In the genomic region with DNA sequence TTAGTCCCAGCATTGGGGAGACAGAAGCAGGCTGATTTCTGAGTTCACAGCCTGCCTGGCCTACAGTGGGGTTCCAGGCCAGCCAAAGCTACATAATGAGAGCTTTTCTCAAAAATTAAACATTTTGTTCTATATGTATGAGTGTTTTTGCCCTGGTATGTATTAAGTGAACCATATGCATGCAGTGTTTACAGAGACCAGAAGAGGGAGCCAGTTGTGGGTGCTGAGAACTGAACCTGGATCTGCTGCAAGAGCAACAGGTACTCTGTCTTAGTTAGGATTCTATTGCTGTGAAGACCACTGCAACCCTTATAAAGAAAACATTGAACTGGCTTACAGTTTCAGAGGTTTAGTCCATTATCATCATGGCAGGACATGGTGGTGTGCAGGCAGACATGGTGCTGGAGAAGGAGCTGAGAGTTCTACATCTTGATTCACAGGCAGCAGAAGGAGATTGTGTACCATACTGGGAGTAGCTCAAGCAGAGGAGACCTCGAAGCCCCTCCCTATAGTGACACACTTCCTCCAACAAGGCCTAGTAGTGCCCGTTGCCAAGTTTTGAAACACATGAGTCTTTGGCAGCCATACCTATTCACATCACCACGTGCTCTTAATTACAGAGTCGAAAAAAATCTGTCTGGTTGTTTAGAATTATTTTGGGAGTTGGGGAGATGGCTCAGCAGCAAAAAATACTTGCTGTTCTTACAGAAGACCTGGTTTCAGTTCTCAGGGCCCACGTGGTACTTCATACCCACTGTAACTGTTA, we compare ENCODE assay signal across 9 mouse cellular contexts. TPM values are rescaled to one million over a fixed set of nuclear protein-coding genes. Genes with fewer than 3 reads are reported as not detected.
DNase-seq lines count a peak whose midpoint lies in the region; ATAC-seq and TF ChIP-seq lines count a peak whose summit lies in the region.
"Had no signal": no experiment of that assay in that cellular context is flagged by ENCODE, and none has a peak within 500 bp of the region (broad histone marks: within the 10 kb centered on the region; RNA-seq: fewer than 3 reads in every experiment).

No protein-coding gene starts in this region.

- no peak overlapping the region for H3K27ac ChIP-seq in heart, postnatal 0 days (ENCODE audit: low read depth)
- H3K27ac ChIP-seq in midbrain, embryonic 14.5 days (replicated peaks; ENCODE audit: low read depth, low read length): no peak overlapping the region
- no peak overlapping the region for H3K27ac ChIP-seq in midbrain, embryonic 16.5 days (ENCODE audit: low read length)
- H3K27ac ChIP-seq: embryonic facial prominence, embryonic 12.5 days had no signal

- no peak for ATAC-seq in heart, postnatal 0 days (ENCODE audit: insufficient read depth, low read depth)
- ATAC-seq in midbrain, embryonic 14.5 days (ENCODE audit: low FRiP score, low TSS enrichment): no peak
- ATAC-seq in midbrain, embryonic 16.5 days: no peak

- intact Hi-C loops in heart, postnatal 25 days (cut with DNase I): no loop called here

- peak; percentile 31; the same call in 1 of the 2 replicates for TF ChIP-seq CTCF in heart, postnatal 0 days (IDR thresholded peaks at IDR 0.05; ENCODE audit: low read depth)

- no peaks in the 10 kb centered on the region for H3K9me3 ChIP-seq in heart, postnatal 0 days (replicated peaks; ENCODE audit: control insufficient read depth, low read length)
- H3K9me3 ChIP-seq in midbrain, embryonic 14.5 days (ENCODE audit: control insufficient read depth, low read length): no peaks in the 10 kb centered on the region
- H3K9me3 ChIP-seq in midbrain, embryonic 16.5 days (replicated peaks; ENCODE audit: control insufficient read depth, low read length, poor library complexity, severe bottlenecking): no peaks in the 10 kb centered on the region
- H3K9me3 ChIP-seq: embryonic facial prominence, embryonic 12.5 days had no signal

- H3K4me2 ChIP-seq in heart, postnatal 0 days (ENCODE audit: low read depth, low read length): no peak overlapping the region
- H3K4me2 ChIP-seq in midbrain, embryonic 14.5 days (ENCODE audit: low read length): no peak overlapping the region
- H3K4me2 ChIP-seq in midbrain, embryonic 16.5 days (ENCODE audit: low read length): no peak overlapping the region
- H3K4me2 ChIP-seq: embryonic facial prominence, embryonic 12.5 days had no signal

- TF ChIP-seq EP300 in heart, postnatal 0 days (IDR thresholded peaks at IDR 0.05; ENCODE audit: low read depth): no peak

- no peaks in the 10 kb centered on the region for H3K36me3 ChIP-seq in heart, postnatal 0 days (replicated peaks; ENCODE audit: control insufficient read depth, insufficient read depth, low read length)
- no peaks in the 10 kb centered on the region for H3K36me3 ChIP-seq in midbrain, embryonic 14.5 days (ENCODE audit: control insufficient read depth, insufficient read depth, low read length)
- H3K36me3 ChIP-seq in midbrain, embryonic 16.5 days (ENCODE audit: control insufficient read depth, insufficient read depth, low read length): no peaks in the 10 kb centered on the region
- H3K36me3 ChIP-seq: embryonic facial prominence, embryonic 12.5 days had no signal

- no peaks in the 10 kb centered on the region for H3K4me1 ChIP-seq in heart, postnatal 0 days (ENCODE audit: control insufficient read depth, insufficient read depth)
- no peaks in the 10 kb centered on the region for H3K4me1 ChIP-seq in midbrain, embryonic 14.5 days (ENCODE audit: control insufficient read depth, insufficient read depth, low read length)
- peaks cover 5% of the 10 kb centered on the region for H3K4me1 ChIP-seq in midbrain, embryonic 16.5 days (ENCODE audit: control insufficient read depth, insufficient read depth, low read length)
- H3K4me1 ChIP-seq: embryonic facial prominence, embryonic 12.5 days had no signal

- 54% methylated on average over 5 of the region's 5 CpGs for WGBS in heart, postnatal 0 days
- 76% methylated on average over 5 of the region's 5 CpGs for WGBS in midbrain, embryonic 14.5 days
- WGBS in midbrain, embryonic 16.5 days: 77% methylated on average over 5 of the region's 5 CpGs

- no peak overlapping the region for H3K9ac ChIP-seq in heart, postnatal 0 days (replicated peaks; ENCODE audit: low read depth, low read length)
- H3K9ac ChIP-seq in midbrain, embryonic 14.5 days (replicated peaks; ENCODE audit: low read length): no peak overlapping the region
- H3K9ac ChIP-seq in midbrain, embryonic 16.5 days (ENCODE audit: low read depth, low read length): no peak overlapping the region
- H3K9ac ChIP-seq: embryonic facial prominence, embryonic 12.5 days had no signal

- H3K27me3 ChIP-seq in heart, postnatal 0 days (ENCODE audit: control insufficient read depth, insufficient read depth, low read length): peaks cover 8% of the 10 kb centered on the region; the same call in 1 of the 2 replicates
- H3K27me3 ChIP-seq in midbrain, embryonic 14.5 days (ENCODE audit: control insufficient read depth, insufficient read depth, low read length): no peaks in the 10 kb centered on the region
- H3K27me3 ChIP-seq in midbrain, embryonic 16.5 days (ENCODE audit: control insufficient read depth, insufficient read depth, low read depth, low read length): peaks cover 6% of the 10 kb centered on the region

- H3K4me3 ChIP-seq in heart, postnatal 0 days (ENCODE audit: low read depth, low read length): no peak overlapping the region
- H3K4me3 ChIP-seq in midbrain, embryonic 14.5 days (replicated peaks; ENCODE audit: low read depth, low read length): no peak overlapping the region
- no peak overlapping the region for H3K4me3 ChIP-seq in midbrain, embryonic 16.5 days (ENCODE audit: low read depth, low read length)
- H3K4me3 ChIP-seq: embryonic facial prominence, embryonic 12.5 days had no signal

- no peak for DNase-seq in heart, postnatal 0 days (ENCODE audit: low spot score)
- DNase-seq in heart, postnatal 25 days (ENCODE audit: low spot score): no peak
- DNase-seq in midbrain, embryonic 14.5 days: peak; percentile 46
- DNase-seq in c-Kit-positive CD71-positive TER-119-negative erythroid progenitor cells, embryonic 14.5 days (ENCODE audit: low read depth): peak; percentile 63
- peak; percentile 54 for DNase-seq in retina, postnatal 1 day
- DNase-seq in urinary bladder, adult 18-20 months (ENCODE audit: low spot score in 2 of 2): no peak
- DNase-seq in heart, adult 9 months (ENCODE audit: low spot score in 2 of 2): no peak

RNA-seq across cellular contexts. Expression of a gene that starts 28.2 kb away (rescaled TPM):
- total RNA-seq in heart, postnatal 0 days (2014; rRNA removed; ENCODE audit: low replicate concordance): 88.8 and 103 TPM in 2 replicates
- polyA plus RNA-seq in heart, postnatal 0 days (2015; fragmentation: Nextera tagmentation; extraction: Ambion mirVana): 108 and 114 TPM in 2 replicates
- 100 to 1,000 TPM; 130 to 139 TPM for total RNA-seq in heart, postnatal 25 days (2021)
- 171 and 174 TPM in 2 replicates for polyA plus RNA-seq in midbrain, embryonic 14.5 days (2014; fragmentation: Nextera tagmentation; extraction: Ambion mirVana)
- polyA plus RNA-seq in midbrain, embryonic 16.5 days (2015; fragmentation: Nextera tagmentation; extraction: Ambion mirVana): 177 and 184 TPM in 2 replicates

RNA-seq across cellular contexts. Expression of a gene that starts 34.8 kb away (rescaled TPM):
- 21.8 and 35.6 TPM in 2 replicates for total RNA-seq in heart, postnatal 0 days (2014; rRNA removed; ENCODE audit: low replicate concordance)
- polyA plus RNA-seq in heart, postnatal 0 days (2015; fragmentation: Nextera tagmentation; extraction: Ambion mirVana): 13.4 and 14.1 TPM in 2 replicates
- 10 to 100 TPM; 37.0 to 41.7 TPM for total RNA-seq in heart, postnatal 25 days (2021)
- 51.8 and 73.2 TPM in 2 replicates for polyA plus RNA-seq in midbrain, embryonic 14.5 days (2014; fragmentation: Nextera tagmentation; extraction: Ambion mirVana)
- 66.9 and 68.8 TPM in 2 replicates for polyA plus RNA-seq in midbrain, embryonic 16.5 days (2015; fragmentation: Nextera tagmentation; extraction: Ambion mirVana)

RNA-seq across cellular contexts. Expression of a gene that starts 46.7 kb away (rescaled TPM):
- not detected in 2 replicates for total RNA-seq in heart, postnatal 0 days (2014; rRNA removed; ENCODE audit: low replicate concordance)
- 0.34 and 0.40 TPM in 2 replicates for polyA plus RNA-seq in heart, postnatal 0 days (2015; fragmentation: Nextera tagmentation; extraction: Ambion mirVana)
- total RNA-seq in heart, postnatal 25 days (2021): under 1 TPM; 0.28 to 0.86 TPM
- 0.28 and 0.55 TPM in 2 replicates for polyA plus RNA-seq in midbrain, embryonic 14.5 days (2014; fragmentation: Nextera tagmentation; extraction: Ambion mirVana)
- polyA plus RNA-seq in midbrain, embryonic 16.5 days (2015; fragmentation: Nextera tagmentation; extraction: Ambion mirVana): 0.31 TPM in 2 replicates

RNA-seq across cellular contexts. Expression of a gene that starts 47.6 kb away (rescaled TPM):
- 14.8 and 17.1 TPM in 2 replicates for total RNA-seq in heart, postnatal 0 days (2014; rRNA removed; ENCODE audit: low replicate concordance)
- polyA plus RNA-seq in heart, postnatal 0 days (2015; fragmentation: Nextera tagmentation; extraction: Ambion mirVana): 14.9 and 17.0 TPM in 2 replicates
- 10 to 100 TPM; 11.3 to 13.6 TPM for total RNA-seq in heart, postnatal 25 days (2021)
- 26.5 and 27.7 TPM in 2 replicates for polyA plus RNA-seq in midbrain, embryonic 14.5 days (2014; fragmentation: Nextera tagmentation; extraction: Ambion mirVana)
- polyA plus RNA-seq in midbrain, embryonic 16.5 days (2015; fragmentation: Nextera tagmentation; extraction: Ambion mirVana): 36.4 and 37.7 TPM in 2 replicates

RNA-seq across cellular contexts. Expression of a gene that starts 50.8 kb away (rescaled TPM):
- 151 and 153 TPM in 2 replicates for total RNA-seq in heart, postnatal 0 days (2014; rRNA removed; ENCODE audit: low replicate concordance)
- 199 and 205 TPM in 2 replicates for polyA plus RNA-seq in heart, postnatal 0 days (2015; fragmentation: Nextera tagmentation; extraction: Ambion mirVana)
- 100 to 1,000 TPM; 326 to 329 TPM for total RNA-seq in heart, postnatal 25 days (2021)
- 118 and 135 TPM in 2 replicates for polyA plus RNA-seq in midbrain, embryonic 14.5 days (2014; fragmentation: Nextera tagmentation; extraction: Ambion mirVana)
- polyA plus RNA-seq in midbrain, embryonic 16.5 days (2015; fragmentation: Nextera tagmentation; extraction: Ambion mirVana): 121 and 127 TPM in 2 replicates

Comparison
In these comparisons a context has a peak if more than half of its experiments do, and no peak if none do; other contexts are left out.
1. DNase-seq: peak in midbrain, embryonic 14.5 days (single experiment), c-Kit-positive CD71-positive TER-119-negative erythroid progenitor cells, embryonic 14.5 days (single experiment) and retina, postnatal 1 day (single experiment); none in heart, postnatal 0 days (single experiment), heart, postnatal 25 days (single experiment), urinary bladder, adult 18-20 months (0 of 2) and heart, adult 9 months (0 of 2).